Mouse (Mus musculus): ENCODE measurements at regions not wholly inside any gene's neighbourhood (a gene's known extent, or its start where the extent isn't known, plus 50 kb on each side); places are given as distances from the start of the nearest gene placed in this dataset.
A peak's percentile ranks its signal among the peaks of the same experiment; 100 is the strongest.

DNA sequence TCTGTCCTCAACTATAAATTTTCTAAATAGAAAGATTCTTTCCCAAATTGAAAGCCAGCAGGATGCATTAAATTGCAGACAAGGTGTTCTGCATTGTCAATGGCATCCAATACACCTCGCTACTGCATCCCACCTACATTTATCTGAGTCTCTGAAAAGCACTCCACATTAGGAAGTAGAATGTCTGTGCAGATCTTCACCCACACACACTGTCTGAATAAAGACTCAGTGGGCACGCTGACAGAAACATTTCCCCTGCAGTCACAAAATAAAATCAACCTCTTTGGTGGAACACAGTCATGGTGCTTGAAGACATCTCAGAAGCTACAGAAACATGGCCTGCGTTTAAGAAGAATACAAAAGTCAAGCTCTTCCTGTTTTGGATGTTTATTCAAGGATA lies 449.0 kb downstream of the Tmem135 start:
- DNase-seq (ENCODE audit: low spot score in 2 of 2), result peak in 1 of 2 experiments; percentile 24

DNA sequence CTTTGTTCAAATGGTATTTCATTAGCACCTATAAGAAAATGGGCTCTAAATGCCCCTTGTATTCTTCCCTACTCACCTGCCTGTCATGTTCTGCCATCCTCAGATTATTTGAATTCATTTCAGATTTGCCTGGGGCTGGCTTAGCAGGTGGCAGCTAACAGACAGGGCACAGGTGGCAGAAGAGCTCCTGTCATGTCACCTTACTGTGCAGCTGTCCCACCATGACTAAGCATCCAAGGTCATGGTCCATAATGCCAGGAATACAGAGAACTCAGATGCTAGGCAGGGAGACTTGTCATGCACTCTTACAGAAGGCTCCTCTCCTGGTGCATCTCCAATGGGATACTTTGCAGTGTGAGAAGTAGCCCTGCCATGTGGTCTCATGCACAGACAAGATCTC lies 458.7 kb downstream of the Tmem135 start:
- DNase-seq (ENCODE audit: low spot score in 2 of 2), result no peak

GRCm38 (mm10) chr7:88944936-88945335 lies 459.1 kb downstream of the Tmem135 start:
- no peak for DNase-seq (ENCODE audit: low spot score in 2 of 2)

- no peak for DNase-seq (ENCODE audit: low spot score in 2 of 2)
Observed at GRCm38 (mm10) chr7:88941246-88941910, 462.6 kb downstream of the Tmem135 start.

- no peak for DNase-seq (ENCODE audit: low spot score in 2 of 2)
Observed at GRCm38 (mm10) chr7:88940196-88940595, 463.8 kb downstream of the Tmem135 start.

- no peak for DNase-seq (ENCODE audit: low spot score in 2 of 2)
Observed at GRCm38 (mm10) chr7:88928245-88928795, 475.7 kb downstream of the Tmem135 start.
